Mouse (Mus musculus) embryo, embryonic 9.5 days (tissue): ENCODE data around the gene Msn.

ENCODE experiments used
- DNase-seq: peaks from one replicate; pipeline ENCODE4 v3.0.0-alpha.2; 2017; ENCODE audit errors: extremely low spot score

Msn gene

DNA sequence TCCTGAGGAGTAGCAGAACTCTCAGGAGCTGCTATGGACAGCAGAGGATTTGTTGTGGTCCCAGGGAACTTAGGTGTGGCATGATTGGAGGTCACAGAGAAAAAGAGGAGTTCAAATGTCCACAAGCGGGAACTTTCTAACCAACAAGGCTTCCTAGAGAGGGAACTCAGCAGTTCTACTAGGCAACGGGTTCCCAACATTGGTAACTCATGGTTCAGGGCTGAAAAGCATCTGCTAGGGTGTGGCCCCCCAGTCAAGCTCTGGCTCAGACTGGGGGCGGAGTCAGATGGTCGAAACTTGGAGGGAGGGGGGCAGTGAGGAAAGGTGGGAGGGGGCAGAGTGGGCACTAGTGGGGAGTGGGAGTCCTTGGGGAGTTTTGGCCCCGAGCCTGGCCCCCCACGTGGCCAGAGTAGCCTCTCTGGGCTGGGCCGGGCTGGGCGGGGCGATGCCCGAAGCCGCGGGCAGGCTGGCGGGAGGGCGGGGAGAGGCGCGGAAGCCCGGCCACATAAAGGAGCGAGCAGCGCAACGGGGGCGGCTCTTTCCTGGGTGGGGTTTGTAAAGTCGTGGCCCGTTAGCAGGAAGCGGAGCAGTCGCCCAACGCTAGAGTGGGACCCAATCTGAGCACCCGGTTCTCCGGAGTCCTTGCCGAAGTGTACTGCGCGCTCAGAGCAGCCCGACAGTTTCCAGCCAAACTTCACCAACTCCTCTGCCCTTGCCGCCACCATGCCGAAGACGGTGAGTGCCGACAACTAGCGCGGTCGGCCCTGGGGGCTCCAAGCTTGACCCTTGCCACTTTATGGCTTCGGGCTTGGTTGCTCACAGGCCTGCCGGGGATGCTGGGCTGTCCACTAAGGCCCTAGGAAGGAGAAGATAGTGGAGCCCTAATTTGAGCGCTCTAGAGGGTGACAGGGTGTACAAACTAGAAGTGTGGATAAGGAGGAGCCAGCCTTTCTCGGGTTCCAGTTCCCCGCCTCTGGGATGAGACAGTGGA lies at the start of gene Msn:
TSS of gene Msn (plus strand) at position 534 of the 991 bp plus-strand sequence.
- peak; percentile 60 for DNase-seq

DNA sequence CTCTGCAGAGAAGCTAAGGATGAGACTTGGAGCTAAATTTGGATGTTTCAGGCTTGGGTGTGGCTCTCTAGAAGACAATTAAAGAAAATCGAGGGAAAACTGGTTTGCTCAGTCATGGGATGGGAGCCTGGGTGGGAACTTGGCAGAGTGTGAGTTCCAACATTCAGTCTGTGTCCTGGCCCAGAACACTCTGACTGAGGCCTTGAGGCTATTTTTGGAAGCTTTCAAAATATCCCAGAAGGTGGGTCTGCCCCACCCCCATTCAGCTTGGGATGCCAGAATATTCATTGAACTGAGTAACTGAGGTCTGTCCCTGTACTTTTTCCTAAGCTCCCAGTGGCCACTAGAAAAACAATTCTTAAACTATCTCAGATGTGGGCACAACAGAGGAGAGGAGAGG lies 43.0 kb upstream of the Msn start:
- DNase-seq, result no peak

DNA sequence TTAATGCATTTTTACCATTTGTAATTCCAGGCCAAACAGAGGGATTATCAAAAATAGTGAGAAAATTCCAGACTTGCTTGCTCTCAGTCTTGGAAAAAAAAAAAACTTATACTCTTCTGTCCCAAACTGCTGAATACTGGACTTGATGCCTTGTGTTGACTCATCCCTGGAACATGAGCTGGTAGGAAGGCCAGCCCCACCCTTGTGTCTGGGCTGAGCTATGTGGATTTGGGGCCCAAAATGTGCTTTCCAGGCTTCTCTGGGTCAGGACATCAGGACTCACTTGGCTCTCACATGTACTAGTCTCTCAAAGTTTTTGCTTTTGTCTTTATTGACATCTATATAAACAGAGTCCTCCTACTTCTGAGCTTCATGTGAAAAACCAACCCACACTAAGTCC lies 18.1 kb upstream of the Msn start:
- DNase-seq, result no peak

DNA sequence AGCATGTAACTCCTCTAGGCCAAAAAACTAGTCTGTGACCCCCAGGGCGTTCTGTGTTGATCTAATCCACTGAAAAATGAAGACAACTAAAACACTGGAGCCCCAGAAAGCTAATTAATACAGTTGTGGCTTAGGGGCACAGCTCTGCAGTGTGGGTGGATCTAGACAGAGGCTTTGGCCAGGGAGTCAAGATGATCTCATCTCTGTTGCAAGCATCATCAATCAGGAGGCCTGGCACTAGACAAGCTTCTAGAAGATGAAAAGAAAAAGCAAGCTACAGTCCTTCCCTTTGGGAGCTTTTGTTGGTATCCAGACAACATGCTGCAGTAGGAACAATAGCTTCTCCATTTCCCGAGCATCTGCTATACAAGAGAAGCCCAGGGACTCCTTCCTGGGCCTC lies 9.6 kb upstream of the Msn start:
- no peak for DNase-seq

DNA sequence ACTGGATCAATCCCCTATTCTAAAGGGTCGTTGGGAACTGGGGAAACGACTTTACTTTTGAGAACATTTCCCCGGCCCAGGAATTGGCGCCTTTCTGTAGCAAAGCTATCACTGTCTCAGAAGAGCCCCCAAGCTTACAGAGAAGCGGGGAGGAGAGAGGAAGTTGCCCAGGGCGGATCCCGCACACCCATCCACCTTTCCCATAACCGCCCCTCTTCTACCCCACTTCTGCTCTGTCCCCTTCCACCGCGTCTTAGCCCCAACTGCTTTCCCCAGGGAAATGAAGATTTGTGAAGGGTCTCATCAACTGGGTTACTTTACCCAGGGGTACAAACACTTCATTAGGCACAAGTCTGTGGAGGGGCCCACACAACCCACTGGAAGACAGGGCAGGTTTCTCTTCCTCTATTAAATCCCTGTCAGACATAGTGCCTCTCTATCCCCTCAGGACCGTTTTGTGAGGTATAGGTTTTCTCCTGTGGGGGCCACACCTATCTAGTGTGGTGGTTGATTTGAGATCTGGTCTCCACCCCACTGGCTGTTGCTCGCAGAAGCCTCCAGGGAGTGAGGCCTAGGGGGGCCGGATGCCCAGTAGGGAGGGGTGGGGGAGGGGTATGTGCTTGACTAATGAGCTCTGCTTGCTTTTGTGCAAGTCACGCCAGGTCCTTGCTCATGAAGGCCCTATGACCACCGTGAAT lies 820 bp downstream of the Msn start:
- peak; percentile 61 for DNase-seq

DNA sequence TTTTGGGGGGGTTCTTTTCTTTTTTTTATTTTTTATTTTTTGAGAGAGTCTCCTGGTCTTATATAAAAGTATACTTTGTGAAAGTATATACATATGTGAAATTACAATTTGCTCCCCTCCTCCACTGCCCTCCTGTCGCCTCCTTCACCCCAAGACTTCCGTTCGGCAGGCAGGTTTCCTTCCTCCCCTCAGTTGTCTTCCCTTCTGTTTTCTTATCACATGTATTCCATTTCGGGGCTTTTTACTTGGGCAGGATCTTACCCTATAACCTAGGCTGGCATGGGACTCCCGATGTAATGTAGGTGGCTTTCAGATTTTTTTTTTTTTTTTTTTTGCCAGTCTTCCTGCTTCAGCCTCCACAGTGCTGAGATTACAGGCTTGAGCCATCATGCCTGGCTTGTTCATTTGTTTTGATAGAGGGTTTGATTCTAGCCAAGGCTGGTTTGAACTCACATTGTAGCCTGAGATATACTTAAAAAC lies 1.7 kb downstream of the Msn start:
- no peak for DNase-seq

DNA sequence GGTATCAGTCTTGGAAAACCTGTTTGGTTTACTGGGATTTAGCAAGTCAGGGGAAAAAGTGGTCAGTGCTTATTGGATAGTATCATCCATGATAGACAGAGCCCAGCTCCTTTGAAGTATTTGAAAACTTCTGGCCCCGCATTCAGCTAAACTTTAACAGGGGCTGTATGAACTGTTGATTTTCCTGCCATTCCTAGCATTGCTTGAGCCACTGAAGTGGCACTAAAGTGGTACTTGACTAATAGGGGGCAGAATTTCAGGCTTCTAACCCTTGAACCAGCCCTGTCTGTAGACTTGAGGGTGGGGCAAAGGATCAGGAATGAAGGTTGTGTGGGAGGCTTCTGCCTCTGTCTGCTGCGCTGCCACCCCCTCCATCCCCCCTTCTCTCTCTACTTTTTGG lies 3.2 kb downstream of the Msn start:
- DNase-seq, result no peak

DNA sequence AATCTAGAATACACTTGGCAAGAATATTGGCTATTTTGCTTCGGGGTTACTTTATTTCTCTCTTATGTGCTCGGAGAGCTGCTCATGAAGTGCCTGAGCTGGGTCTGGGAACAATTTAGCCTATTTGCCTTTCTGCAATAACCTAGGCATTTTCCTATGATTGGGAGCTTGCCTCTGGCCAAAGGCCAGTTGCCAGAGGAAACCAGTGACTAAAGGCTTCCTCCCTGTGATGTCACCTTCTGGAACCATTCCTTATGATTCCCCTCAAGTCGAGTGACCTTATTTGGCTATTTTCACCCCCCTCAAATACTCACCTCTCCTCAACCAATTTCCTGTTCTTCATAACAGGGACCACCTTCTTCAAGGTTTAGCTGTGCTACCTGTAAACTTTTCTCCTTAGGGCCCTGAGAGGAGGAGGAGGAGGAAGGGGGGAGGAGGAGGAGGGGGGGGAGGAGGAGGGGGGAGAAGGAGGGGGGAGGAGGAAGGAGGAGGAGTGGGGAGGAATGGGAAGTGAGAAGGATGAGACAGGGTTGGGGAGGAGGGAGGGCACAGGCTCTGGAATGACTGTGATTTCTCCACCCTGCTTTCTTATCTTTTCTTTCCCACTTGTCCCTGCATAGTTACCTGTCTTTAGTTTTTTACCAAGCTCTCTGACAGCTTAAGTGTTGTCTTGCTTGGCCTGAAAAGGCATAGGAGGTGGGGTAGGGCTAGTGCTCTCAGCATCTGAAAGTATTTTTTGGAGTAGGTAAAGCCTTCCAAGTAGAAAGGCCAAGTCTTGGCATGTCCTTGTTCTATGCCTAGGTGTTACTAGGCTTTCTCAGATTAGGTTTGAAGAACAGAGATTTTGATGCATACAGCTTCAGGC lies 11.8 kb downstream of the Msn start:
- no peak for DNase-seq

DNA sequence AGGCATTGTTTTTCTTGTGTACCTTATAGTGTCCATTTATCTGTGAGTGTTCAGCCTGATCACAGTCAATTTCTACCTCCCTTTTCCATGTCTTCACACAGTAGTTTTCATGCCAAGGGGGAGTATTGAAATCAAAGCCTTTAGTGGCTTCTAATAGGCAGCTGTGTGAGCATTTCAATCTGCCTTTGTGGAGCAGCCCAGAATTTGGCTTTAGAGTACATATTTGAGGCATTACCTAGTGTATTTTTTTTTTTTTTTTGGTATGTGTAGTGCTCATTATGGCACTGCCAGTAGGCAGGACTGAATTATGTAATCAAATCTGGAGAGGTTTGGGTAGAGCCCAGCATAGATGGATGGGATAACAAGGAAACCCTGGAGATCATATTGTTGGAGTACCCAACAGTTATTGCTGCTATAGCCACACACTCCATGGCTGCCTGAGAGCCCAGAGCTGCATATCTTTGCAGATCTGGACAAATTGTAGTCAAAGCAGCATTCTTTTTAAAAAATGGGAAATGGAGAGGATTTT lies 17.3 kb downstream of the Msn start:
- no peak for DNase-seq

DNA sequence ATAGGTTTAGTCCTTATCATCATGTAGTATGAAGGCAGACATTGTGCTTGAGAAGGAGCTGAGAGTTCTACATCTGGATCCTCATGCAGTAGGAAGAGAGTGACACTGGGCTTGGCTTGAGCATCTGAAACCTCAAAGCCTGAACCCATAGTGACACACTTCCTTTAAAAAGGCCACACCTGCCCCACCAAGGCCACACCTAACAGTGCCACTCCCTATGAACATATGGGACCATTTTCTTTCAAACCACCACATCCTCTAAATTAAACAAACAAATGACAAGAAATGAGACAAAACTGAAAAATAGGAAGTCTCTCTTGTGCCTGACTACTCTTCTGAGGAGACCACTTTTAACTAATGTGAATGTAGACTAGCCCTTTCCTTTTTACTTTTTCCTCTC lies 19.7 kb downstream of the Msn start:
- no peak for DNase-seq

DNA sequence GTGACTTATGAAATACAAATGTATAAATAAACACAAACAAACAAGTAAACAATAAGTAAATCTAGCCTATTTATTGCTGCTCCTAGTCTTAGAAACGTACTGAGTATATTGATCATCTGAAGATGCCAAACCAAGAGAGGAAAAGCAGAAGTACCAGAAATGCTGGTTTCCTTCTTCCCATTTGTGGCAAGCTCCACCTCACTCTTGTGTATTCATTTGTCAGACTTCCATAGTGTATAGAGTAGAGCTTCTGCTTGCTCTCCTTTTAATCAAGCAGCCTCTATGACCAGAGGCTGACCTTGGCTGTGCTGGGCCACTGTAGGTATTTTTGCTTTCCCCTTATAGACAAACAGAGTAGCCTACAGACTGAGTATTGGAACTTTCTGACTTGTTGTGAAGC lies 21.5 kb downstream of the Msn start:
- no peak for DNase-seq

DNA sequence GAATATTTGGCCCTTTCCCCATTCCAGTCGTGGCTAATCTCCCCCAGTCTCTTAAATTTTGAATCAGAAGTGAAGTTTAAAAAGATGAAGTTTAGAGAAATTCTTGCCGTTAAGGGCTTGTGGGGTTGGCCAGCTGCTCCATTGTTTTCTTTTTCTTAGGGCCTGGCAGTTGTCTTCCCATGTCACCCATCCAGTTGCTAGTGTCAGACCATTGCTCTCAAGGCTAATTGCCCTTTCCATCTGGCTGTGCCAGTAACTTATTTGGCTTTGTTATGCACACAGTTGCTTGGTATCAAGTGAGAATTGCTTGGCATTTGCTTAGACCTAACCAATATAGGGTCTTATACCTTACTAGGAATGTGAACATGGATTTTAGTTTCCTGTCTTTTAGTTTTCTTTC lies 24.2 kb downstream of the Msn start:
- no peak for DNase-seq

DNA sequence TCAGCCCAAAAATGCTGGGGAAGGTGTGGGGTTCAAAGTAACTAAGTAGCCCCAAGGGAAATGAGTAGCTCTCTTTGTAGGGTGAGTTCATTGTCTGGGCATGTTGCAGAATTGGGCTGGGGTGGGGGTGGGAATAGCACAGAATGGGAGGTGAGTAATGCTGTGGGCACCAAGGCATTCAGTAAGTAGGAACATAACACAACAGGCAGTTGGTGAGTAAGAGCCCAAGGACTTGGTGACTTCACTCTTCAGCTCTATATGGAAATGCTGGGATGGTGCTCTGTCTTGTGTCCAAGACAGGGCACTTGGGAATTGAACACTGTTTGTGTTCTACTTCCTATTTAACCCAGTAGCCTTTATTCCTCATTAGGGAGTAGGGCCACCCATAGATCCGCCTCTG lies 26.1 kb downstream of the Msn start:
- no peak for DNase-seq

DNA sequence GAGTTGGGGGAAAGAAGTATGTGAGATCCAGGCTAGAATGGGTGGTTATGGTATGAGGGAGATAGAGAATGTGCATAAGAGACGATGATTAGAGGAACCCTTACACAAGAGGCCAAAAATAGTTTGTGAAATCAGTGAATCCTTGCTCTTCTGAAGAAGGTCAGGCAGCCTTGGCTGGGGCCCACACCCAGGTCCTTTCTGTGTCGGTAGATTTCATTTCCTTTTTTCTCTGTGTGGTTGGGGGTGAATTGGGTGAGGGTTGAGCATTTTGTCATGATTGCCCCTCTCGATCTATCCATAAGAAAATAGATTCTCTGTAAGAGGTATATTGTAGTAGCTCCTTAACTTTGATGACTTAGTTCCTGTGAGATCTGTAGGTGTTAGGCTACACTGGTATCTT lies 31.0 kb downstream of the Msn start:
- DNase-seq, result no peak

DNA sequence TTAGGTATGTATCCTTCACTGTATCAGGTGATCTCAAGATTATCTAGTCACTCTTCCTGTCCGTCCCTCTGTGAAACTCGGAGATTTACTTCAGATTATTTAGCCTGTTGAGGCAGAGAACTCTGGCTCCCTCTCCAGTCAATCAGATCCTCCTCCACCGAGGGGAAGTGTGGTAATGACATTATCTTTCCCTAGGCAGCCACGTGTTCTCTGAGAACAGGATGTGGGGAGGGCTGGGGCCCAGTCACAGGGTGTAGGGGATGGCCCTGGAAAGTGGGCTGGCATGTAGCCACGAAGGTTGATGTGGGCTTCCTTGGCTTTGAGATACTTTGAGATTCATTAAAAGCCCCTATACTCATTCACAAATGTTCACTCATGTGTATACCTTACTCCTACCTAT lies 34.3 kb downstream of the Msn start:
- DNase-seq, result no peak

DNA sequence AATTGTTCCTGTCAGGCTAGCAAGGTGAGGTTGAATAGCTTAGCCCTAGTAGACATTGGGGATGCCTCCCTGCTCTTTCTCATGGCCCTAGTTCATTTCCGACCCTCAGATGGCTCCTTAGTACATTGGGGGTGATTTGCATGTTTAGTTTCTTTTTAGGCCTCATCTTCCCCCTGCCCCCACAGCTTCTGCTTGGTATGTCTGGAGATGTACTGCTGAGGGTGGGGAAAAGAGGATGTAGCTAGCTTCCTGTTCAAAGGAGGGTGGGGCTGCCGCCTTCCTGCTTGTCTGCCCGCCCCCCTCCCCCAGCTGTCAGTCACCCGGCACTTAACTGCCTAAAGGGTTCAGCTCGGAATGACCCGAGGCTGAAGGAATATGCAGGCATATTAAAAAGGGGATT lies 34.8 kb downstream of the Msn start:
- DNase-seq, result no peak

DNA sequence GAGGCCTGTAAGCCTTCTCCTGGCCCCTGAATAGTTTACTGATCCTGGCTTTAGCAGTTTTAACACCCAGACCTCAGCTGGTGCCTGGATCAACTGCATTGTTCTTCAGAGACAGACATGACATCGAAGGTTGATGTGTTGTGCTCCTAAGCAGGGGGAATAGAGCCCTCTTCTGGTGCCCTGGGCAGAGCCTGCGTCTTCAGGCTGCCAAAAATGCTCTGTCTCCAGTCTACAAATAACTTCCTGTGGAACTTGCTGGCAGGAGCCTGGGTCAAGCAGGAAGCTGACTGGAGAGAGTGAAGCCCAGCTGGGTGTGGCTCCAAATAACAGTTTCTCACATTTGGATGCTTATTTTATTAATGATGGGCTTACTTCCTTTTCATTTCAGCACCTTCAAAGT lies 37.4 kb downstream of the Msn start:
- peak; percentile 0 for DNase-seq

DNA sequence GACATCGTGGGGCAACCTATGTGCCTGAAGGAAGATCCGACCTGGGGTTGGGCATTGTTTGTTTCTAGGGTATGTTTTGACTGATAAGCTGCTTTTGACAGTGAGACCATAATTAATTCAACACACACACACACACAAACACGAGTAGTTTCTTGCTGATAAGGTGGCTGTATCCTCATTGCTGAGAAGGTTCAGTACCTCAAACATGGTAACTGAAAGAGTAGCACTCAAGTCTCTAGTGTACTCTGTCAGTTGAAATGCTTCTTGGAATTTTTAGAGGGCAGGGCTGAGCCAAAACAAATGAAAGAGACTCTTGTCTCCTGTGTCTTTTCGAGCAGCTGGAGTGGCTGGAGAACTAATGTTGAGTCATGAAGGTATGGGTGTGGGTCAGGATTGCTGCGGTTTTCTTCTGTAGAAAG lies 38.4 kb downstream of the Msn start:
- DNase-seq, result no peak

DNA sequence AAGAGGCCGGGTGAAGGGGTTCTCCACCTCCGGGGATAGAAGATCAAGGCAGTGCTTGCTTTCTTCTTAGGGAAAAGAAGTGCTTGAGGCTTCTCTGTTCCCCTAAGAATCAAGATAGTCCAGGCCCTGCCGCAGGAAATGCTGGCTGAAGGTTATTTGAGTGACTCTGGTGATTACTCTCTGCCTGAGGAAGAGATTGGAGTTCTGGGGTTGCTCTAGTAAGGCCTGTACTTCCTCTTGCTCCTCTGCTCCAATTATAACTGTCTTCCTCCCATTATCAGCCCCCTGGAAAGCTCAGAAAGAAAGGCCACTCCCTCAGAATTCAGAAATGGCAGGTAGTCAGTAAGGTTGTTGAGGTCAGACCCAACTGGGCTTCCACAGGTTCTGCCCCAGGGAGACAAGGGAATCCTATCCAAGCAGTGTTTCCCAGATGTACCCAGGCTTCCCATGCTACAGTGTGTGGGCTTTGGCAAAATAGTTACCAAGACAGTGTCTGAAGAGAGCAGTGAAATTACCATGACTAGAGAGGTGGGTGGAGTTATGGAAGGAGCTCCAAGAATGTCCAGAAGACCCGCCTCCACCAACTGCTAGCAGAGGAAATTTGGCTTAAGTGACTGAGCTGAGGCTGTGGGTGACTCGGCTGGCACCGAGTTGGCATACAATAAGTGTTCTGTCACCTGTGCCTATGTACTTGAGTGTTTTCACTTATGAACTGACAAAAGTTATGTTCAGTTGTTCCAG lies 39.2 kb downstream of the Msn start:
- DNase-seq, result no peak

DNA sequence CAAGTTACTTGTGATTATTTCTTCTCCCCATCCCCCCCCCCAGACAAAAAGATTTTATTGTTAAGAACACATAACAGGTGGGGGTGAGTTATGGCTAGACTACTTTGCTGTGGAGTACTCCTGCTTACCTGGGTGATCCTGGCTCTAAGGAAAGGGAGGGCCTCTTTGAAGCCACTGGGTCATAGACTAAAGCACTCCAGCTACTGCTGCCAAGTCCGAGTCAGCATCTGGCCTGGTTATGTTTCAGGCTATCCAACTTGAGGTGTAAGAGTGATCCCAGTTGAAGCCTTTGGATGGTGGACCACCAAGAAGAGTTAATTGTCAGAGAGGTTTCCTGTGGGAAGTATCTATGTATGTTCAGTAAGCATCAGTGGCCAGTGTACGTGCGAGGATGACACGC lies 39.7 kb downstream of the Msn start:
- DNase-seq, result no peak

DNA sequence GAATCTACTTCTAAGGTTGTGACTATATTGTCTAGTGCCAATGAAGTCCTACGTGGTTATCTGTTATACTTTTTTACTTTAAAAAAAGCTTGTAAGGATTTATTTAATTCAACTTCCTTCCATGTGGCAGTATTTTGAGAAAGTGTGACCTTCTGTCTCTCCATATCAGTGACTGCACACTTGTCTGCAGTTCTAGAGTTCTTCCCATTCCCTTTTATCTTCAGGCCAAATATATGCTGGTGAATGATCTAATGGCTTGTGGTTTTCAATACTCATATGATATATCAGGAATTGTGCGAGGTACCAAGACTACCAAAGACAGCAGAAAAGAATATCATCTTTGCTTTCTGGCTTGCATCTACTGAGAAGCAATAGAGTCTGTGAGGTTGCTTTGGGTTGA lies 43.4 kb downstream of the Msn start:
- DNase-seq, result no peak
